Mouse (Mus musculus): ENCODE data around the gene Arpc2. TPM values are rescaled to one million over a fixed set of nuclear protein-coding genes. Genes with fewer than 3 reads are reported as not detected.
A peak's percentile ranks its signal among the peaks of the same experiment; 100 is the strongest.

The Arpc2 gene
- total RNA-seq, 2 experiments from 2014 or later = 58.8 to 78.5 TPM

GRCm38 (mm10) chr1:74288327-74288726 lies 52.4 kb downstream of the Arpc2 start:
- no peak overlapping the region for H3K4me3 ChIP-seq
- intact Hi-C loops (cut with DNase I) = loop anchor here (10.0 kb wide), 1 partner anchor 296 kb away; the partner anchor contains the start of genes Bcs1l and Zfp142
- H3K27ac ChIP-seq = peak overlapping the region; percentile 31; the same call in 1 of the 2 replicates
- TF ChIP-seq CTCF (IDR thresholded peaks at IDR 0.05) = no peak
- DNase-seq = no peak

DNA sequence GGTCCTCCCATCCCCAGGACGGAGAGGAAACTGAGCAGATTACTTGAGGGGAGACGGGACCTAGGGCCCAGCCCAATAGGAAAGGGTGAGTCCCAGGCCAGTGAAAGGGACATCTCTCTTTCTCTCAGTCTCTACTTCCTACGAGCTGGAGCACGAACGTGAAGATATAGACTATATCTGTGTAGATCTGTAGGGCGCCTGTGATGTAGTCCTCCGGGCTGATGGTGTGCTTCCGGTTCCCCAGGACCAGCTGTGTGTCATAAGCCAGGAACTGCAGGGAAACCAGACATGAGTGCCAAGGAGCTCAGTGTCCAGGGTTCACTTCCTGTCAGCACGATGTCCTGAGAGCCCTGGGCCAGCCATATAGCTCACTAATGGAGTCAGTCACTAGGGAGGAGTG lies 53.4 kb downstream of the Arpc2 start:
- intact Hi-C loops (cut with DNase I) = loop anchor here (10.0 kb wide), 1 partner anchor 296 kb away; the partner anchor contains the start of genes Bcs1l and Zfp142
- Histone ChIP-seq H3K27ac (peak overlapping the region; percentile 56), H3K4me3 (no peak overlapping the region)
- no peak for TF ChIP-seq CTCF (IDR thresholded peaks at IDR 0.05)
- no peak for DNase-seq

- peak overlapping the region; percentile 56 for H3K27ac ChIP-seq
- TF ChIP-seq CTCF (IDR thresholded peaks at IDR 0.05) = no peak
- intact Hi-C loops (cut with DNase I) = loop anchor here (10.0 kb wide), 1 partner anchor 295 kb away; the partner anchor contains the start of genes Bcs1l and Zfp142
- DNase-seq = no peak
- H3K4me3 ChIP-seq = no peak overlapping the region
Measured at GRCm38 (mm10) chr1:74289740-74290139, 53.9 kb downstream of the Arpc2 start.

- peak overlapping the region; percentile 56 for H3K27ac ChIP-seq
- no peak overlapping the region for H3K4me3 ChIP-seq
- DNase-seq = no peak
- intact Hi-C loops (cut with DNase I) = no loop called here
- TF ChIP-seq CTCF (IDR thresholded peaks at IDR 0.05) = no peak
Measured at GRCm38 (mm10) chr1:74290141-74290540, 54.3 kb downstream of the Arpc2 start.

GRCm38 (mm10) chr1:74292331-74293020 lies 56.6 kb downstream of the Arpc2 start:
- no peak for TF ChIP-seq CTCF (IDR thresholded peaks at IDR 0.05)
- Histone ChIP-seq H3K4me3 (no peak overlapping the region), H3K27ac (peak overlapping the region; percentile 97; the same call in 1 of the 2 replicates)
- intact Hi-C loops (cut with DNase I) = no loop called here
- DNase-seq = no peak

- peak overlapping the region; percentile 97 for H3K27ac ChIP-seq
Measured at GRCm38 (mm10) chr1:74293306-74293960, 57.5 kb downstream of the Arpc2 start.

DNA sequence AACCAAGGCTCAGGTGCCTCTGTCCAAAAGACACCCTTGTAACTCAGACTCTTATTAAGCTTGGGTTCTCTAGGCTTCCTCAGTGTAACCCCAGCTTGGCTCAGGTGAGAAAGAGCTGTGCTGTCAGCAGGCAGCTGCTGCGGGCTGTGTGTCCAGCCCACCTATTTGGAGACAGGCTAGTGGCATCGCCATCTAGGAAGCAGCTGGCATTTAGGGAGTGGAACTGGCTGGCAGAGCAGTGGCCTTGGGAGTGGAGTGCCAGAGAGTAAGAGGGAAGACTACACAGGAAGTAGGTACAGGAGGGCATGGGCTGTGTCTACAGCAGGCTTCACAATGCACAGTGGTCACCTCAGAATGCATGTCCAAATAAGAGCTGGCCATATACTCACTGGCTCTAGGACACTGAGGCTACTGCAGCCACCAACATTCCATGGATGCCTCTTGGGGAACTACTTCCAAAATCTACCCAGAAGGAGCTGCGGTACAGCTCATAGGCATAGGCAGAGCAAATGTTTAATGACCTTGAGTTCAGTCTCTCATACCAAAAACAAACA lies 58.3 kb downstream of the Arpc2 start:
- no peak for TF ChIP-seq CTCF (IDR thresholded peaks at IDR 0.05)
- peak overlapping the region; percentile 3; the same call in 1 of the 2 replicates for H3K4me3 ChIP-seq

More at GRCm38 (mm10) chr1:74293306-74293960, 57.5 kb downstream of the Arpc2 start:
- intact Hi-C loops (cut with DNase I) = no loop called here
- peak overlapping the region; percentile 3; the same call in 1 of the 2 replicates for H3K4me3 ChIP-seq
- no peak for TF ChIP-seq CTCF (IDR thresholded peaks at IDR 0.05)
- no peak for DNase-seq

DNA sequence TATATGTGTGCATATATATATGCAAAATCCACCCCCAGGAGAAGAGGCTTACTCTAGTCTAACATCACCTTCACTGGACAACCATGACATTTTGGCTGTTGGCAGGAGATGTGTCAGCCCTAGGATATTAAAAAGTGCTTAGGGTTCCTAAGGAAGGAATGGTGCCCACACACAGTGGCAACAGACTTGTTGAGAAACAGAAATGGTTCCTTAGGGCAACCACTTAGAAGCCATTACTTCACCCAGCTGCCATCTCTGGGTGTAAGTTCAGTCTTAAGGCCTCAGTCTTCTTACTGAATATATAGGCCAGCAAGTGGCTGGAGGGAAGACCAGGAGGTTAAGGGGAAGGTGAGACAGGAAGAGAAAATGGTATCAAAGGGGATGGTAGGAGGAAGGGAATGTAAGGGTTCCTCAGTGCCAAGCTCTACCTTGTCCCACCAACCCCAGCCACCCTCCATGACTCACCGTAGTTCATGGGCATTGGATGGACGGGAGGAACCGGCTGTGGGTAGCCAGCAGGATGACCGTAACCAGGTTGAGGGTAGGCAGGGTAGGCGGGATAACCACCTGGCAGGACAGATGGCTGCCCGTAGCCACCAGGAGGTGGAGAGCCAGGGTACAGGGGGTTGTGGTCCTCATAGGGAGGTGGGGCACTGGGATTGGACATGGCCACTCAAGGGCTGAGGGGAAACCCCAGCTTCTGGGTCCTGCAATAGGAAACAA lies 59.0 kb downstream of the Arpc2 start:
- Histone ChIP-seq H3K27ac (peak overlapping the region; percentile 97), H3K4me3 (peak overlapping the region; percentile 69)
- intact Hi-C loops (cut with DNase I) = no loop called here
- no peak for TF ChIP-seq CTCF (IDR thresholded peaks at IDR 0.05)
- DNase-seq = no peak

More for the DNA sequence above, 58.3 kb downstream of the Arpc2 start:
- intact Hi-C loops (cut with DNase I) = no loop called here
- peak; percentile 58 for DNase-seq
- peak overlapping the region; percentile 97 for H3K27ac ChIP-seq

DNA sequence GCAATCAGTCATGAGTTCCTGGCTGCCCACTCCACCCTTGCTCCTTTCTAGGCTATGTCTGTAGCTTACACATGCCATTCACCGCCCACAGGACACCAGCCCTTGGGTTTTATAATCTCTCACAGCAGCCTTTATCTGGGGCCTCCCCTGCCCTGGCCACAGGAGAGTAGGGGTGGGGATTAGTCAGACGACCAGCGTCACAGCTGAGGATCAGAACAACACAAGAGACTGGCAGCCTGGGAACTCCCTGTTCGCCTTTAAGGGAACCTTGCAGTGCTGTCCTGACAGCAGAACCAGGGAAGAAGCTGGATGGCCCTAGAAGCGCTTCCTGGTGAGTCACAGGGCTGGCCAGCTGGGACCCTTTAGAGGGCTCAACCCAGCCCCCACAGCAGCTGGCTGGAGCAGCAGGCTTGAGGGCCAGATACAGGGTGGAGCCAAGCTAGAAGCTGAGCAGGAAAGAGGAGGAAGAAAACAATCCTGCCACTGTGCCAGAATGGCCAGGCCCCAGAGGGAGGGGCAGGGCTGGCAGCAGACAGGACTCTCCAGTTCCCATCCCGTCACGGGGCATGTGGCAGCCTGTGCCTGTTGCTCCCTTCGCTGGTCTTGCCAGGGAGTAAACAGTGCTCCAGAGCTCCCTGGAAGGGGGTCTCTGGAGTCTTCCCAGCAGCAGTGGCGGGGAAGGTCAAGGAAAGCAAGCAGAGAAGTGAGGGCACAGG lies 59.7 kb downstream of the Arpc2 start:
- DNase-seq = peak; percentile 97
- intact Hi-C loops (cut with DNase I) = no loop called here
- peak overlapping the region; percentile 97 for H3K27ac ChIP-seq
- H3K4me3 ChIP-seq = peak overlapping the region; percentile 69
- TF ChIP-seq CTCF (IDR thresholded peaks at IDR 0.05) = no peak

- intact Hi-C loops (cut with DNase I) = no loop called here
- Histone ChIP-seq H3K27ac (peak overlapping the region; percentile 97), H3K4me3 (peak overlapping the region; percentile 69)
- peak; percentile 66 for DNase-seq
- TF ChIP-seq CTCF (IDR thresholded peaks at IDR 0.05) = no peak
Measured at GRCm38 (mm10) chr1:74296477-74296876, 60.6 kb downstream of the Arpc2 start.

GRCm38 (mm10) chr1:74297269-74297668 lies 61.4 kb downstream of the Arpc2 start:
- TF ChIP-seq CTCF (IDR thresholded peaks at IDR 0.05) = no peak
- Histone ChIP-seq H3K27ac (peak overlapping the region; percentile 97), H3K4me3 (peak overlapping the region; percentile 69)
- intact Hi-C loops (cut with DNase I) = no loop called here
- peak; percentile 77 for DNase-seq
